Mouse (Mus musculus): ENCODE results near the gene Tbpl1.

DNA sequence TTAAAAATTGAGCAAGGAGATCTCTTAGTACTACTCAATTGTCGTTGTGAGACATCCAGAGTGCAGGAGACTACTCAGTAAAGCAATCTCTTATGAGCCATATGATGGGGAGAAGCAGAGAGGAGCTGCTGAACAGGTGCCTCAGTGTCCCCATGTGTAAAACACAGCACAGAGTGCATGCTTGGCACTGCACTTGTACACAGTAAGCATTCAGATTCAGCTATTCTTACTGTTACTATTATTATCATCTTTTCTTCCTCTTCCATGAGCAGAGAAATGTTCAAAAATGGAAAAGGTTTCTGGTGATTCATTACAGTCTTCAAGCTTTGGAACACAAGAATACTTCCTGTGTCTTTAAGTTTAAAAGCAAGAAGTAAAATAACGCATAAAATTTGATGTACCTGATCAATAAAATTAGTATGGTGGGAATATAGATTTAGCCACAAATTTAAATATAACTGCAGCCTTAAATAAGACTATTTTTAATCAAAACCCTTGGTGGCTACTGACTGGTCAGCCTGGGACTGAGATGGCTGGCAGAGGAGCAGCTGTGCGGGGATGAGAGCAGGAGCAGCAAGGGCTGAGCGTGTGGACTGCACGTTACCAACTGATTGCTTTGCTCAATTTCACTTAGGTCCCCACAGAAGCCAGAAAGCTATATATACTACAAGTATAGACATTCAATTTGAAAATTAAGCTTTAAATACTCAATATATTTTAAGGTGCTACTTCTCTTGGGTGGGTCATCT lies 10.8 kb downstream of the Tbpl1 start:
- TF ChIP-seq CTCF (IDR thresholded peaks at IDR 0.05; ENCODE audit: extremely low read depth, insufficient read depth, insufficient read length, insufficient replicate concordance) = no peak
- no peak for TF ChIP-seq POLR2A (IDR thresholded peaks at IDR 0.05; ENCODE audit: low read depth, low read length)
